Mouse (Mus musculus): ENCODE results near the gene 5830473C10Rik. TPM values are rescaled to one million over a fixed set of nuclear protein-coding genes. Genes with fewer than 3 reads are reported as not detected.

5830473C10Rik gene
- polyA plus RNA-seq, 1 experiment from 2014 or later, result 0.10 TPM

- H3K4me1 ChIP-seq (replicated peaks; ENCODE audit: control insufficient read depth, insufficient read depth, low read length), result no peaks in the 10 kb centered on the region
- H3K4me3 ChIP-seq (ENCODE audit: low read length), result no peak overlapping the region
- H3K9me3 ChIP-seq (ENCODE audit: control insufficient read depth, low read length), result no peaks in the 10 kb centered on the region
- no peaks in the 10 kb centered on the region for H3K36me3 ChIP-seq (ENCODE audit: control insufficient read depth, insufficient read depth, low read length)
- H3K4me2 ChIP-seq (ENCODE audit: low read depth, low read length), result no peak overlapping the region
- ATAC-seq (ENCODE audit: low read depth), result no peak
- WGBS, result 57% methylated on average over 1 of the region's 1 CpGs
- no peak overlapping the region for H3K9ac ChIP-seq (ENCODE audit: low read length)
- no peaks in the 10 kb centered on the region for H3K27me3 ChIP-seq (ENCODE audit: control insufficient read depth, insufficient read depth, low read depth, low read length)
- H3K27ac ChIP-seq (ENCODE audit: low read length), result no peak overlapping the region
These were observed 67.6 kb downstream of the 5830473C10Rik start for GRCm38 (mm10) chr5:90628530-90628929.

DNA sequence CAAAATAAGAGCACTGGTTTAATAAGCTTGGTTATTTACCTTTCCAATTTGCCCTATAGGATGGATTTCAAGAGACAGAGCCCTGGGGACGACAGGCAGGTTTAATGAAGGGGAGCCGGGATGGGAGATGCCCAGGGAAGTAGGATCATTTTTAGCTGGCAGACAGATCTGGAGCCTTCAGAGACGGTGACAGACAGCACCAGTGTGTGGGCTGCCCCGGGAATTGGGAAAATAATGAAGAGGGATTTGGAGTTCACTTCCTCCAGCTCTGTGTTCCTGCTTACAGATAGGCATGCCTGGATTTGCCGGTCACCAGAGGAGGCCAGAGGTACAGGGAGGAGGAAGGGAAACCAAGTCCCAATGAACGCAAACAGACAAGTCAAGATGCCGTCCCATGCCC lies 74.0 kb downstream of the 5830473C10Rik start:
- Histone ChIP-seq H3K9me3 (ENCODE audit: control insufficient read depth, low read length) (no peaks in the 10 kb centered on the region), H3K4me1 (replicated peaks; ENCODE audit: control insufficient read depth, insufficient read depth, low read length) (no peaks in the 10 kb centered on the region), H3K9ac (ENCODE audit: low read length) (no peak overlapping the region), H3K36me3 (ENCODE audit: control insufficient read depth, insufficient read depth, low read length) (no peaks in the 10 kb centered on the region), H3K4me2 (ENCODE audit: low read depth, low read length) (no peak overlapping the region), H3K27me3 (ENCODE audit: control insufficient read depth, insufficient read depth, low read depth, low read length) (no peaks in the 10 kb centered on the region), H3K4me3 (ENCODE audit: low read length) (no peak overlapping the region), H3K27ac (ENCODE audit: low read length) (no peak overlapping the region)
- no peak for ATAC-seq (ENCODE audit: low read depth)
- WGBS, result 75% methylated on average over 7 of the region's 7 CpGs

DNA sequence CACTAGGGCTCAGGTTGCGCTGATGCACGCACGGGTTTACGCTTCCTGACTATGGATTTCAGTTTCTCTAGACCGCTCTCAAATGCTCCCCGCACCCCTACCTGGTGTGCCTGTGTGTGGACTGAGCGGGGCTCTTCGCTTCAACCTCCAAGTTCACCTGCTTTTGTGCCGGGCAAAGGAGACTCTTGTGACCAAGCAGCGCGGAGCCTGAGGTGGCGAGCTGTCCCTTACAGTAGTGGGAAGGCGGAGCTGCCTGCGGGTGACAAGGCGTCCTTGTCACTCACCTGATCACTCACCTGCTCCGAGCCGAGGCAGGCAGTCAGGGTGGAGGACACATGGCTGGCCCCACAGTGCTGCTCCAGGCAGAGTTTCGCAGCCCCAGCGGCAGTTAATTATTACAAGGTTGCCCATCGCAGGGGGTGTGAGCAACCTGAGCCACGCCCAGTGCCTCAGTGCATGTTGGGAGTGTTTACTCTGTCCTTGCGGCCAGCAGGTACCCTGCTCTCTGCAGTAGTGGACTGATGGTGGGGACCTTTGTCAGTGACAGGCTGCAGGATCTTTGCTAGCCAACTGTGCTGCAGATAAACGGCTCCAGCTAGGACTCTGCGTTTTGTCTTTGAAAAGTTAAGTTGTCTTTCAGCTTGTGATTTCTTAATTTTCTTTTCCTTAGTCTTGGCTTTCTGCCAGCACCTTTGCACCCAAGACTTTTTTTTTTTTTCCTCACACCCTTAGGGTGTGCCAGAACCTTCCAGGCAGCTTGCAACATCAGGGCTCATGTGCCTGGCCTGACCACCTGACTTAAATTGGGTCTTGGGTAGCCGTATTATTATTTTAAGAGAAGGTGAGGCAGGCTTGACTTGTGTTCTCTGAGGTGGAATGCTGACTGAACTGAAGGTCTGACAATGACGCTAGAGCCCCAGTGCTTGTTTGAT lies 79.6 kb downstream of the 5830473C10Rik start, which contains the start of gene Rassf6:
Gene Rassf6 (minus strand): TSS at position 372 of the 932 bp plus-strand sequence.
- H3K4me2 ChIP-seq (ENCODE audit: low read depth, low read length), result peak within 1 kb of the TSS; percentile 56
- peak within 1 kb of the TSS; percentile 64 for H3K27ac ChIP-seq (ENCODE audit: low read length)
- peak within 1 kb of the TSS; percentile 46 for H3K4me3 ChIP-seq (ENCODE audit: low read length)
- peak within 1 kb of the TSS; percentile 58 for H3K9ac ChIP-seq (ENCODE audit: low read length)
- H3K9me3 ChIP-seq (ENCODE audit: control insufficient read depth, low read length), result no peaks in the 10 kb centered on the region
- peaks cover 9% of the 10 kb centered on the region for H3K4me1 ChIP-seq (replicated peaks; ENCODE audit: control insufficient read depth, insufficient read depth, low read length)
- no peaks in the 10 kb centered on the region for H3K36me3 ChIP-seq (ENCODE audit: control insufficient read depth, insufficient read depth, low read length)
- ATAC-seq (ENCODE audit: low read depth), result peak; percentile 94
- H3K27me3 ChIP-seq (ENCODE audit: control insufficient read depth, insufficient read depth, low read depth, low read length), result no peaks in the 10 kb centered on the region
- 8% methylated on average over 26 of the region's 26 CpGs for WGBS

DNA sequence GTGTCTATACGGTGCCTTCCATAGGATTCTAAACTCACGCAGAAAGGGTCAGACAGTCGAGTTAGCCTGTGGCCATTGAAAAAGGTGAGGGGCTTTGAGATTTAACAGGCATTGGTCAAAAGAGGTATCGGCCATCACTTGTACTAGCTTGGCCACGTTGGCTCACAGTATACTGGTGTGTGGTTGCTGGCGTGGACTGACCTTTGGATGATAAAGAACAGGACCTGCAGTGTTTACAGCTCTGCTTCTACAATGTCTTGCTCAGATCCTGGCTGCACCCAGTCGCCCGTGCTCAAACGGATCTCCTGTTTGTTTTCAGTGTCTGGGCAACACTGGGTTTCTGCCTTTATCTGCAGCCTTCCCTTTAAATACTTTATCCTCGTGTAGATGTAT lies 80.3 kb downstream of the 5830473C10Rik start:
- H3K36me3 ChIP-seq (ENCODE audit: control insufficient read depth, insufficient read depth, low read length), result no peaks in the 10 kb centered on the region
- no peaks in the 10 kb centered on the region for H3K9me3 ChIP-seq (ENCODE audit: control insufficient read depth, low read length)
- H3K4me3 ChIP-seq (ENCODE audit: low read length), result no peak overlapping the region; the same call in 1 of the 2 replicates
- WGBS, result 31% methylated on average over 10 of the region's 10 CpGs
- peaks cover 9% of the 10 kb centered on the region for H3K4me1 ChIP-seq (replicated peaks; ENCODE audit: control insufficient read depth, insufficient read depth, low read length)
- no peak overlapping the region for H3K9ac ChIP-seq (ENCODE audit: low read length)
- H3K27me3 ChIP-seq (ENCODE audit: control insufficient read depth, insufficient read depth, low read depth, low read length), result no peaks in the 10 kb centered on the region
- H3K4me2 ChIP-seq (ENCODE audit: low read depth, low read length), result 0 out of 2 replicates have a peak overlapping the region, but pooled peaks have one; percentile 14
- ATAC-seq (ENCODE audit: low read depth), result no peak
- no peak overlapping the region for H3K27ac ChIP-seq (ENCODE audit: low read length)

DNA sequence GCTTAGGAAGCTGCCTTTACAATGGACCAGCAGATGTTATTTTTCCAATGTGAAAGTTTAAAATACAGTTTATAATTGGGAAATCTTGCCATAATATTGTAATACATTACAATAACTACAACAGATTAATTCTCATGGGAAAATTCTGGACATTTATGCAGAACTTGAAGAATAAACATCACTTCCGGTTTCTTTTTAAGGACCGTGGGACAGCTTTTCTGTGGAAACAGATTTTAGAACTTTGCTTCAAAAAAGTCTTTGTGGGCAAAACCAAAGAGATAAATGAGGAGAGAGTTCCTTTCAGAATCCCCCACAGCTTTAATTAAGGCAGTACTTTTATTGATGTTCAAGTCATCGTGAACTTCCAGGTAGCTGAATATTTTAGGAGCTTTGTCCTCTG lies 84.7 kb downstream of the 5830473C10Rik start:
- WGBS, result 49% methylated on average over 3 of the region's 3 CpGs
- Histone ChIP-seq H3K27ac (ENCODE audit: low read length) (no peak overlapping the region), H3K27me3 (ENCODE audit: control insufficient read depth, insufficient read depth, low read depth, low read length) (no peaks in the 10 kb centered on the region)

GRCm38 (mm10) chr5:90646398-90646797 lies 85.5 kb downstream of the 5830473C10Rik start:
- H3K4me1 ChIP-seq (replicated peaks; ENCODE audit: control insufficient read depth, insufficient read depth, low read length), result peaks cover under 1% of the 10 kb centered on the region
- ATAC-seq (ENCODE audit: low read depth), result no peak
- H3K27me3 ChIP-seq (ENCODE audit: control insufficient read depth, insufficient read depth, low read depth, low read length), result no peaks in the 10 kb centered on the region
- H3K9ac ChIP-seq (ENCODE audit: low read length), result no peak overlapping the region
- no peak overlapping the region for H3K4me2 ChIP-seq (ENCODE audit: low read depth, low read length)
- 85% methylated on average over 5 of the region's 5 CpGs for WGBS
- no peak overlapping the region for H3K27ac ChIP-seq (ENCODE audit: low read length)
- H3K9me3 ChIP-seq (ENCODE audit: control insufficient read depth, low read length), result no peaks in the 10 kb centered on the region
- H3K4me3 ChIP-seq (ENCODE audit: low read length), result no peak overlapping the region
- no peaks in the 10 kb centered on the region for H3K36me3 ChIP-seq (ENCODE audit: control insufficient read depth, insufficient read depth, low read length)

More for the DNA sequence above, 84.7 kb downstream of the 5830473C10Rik start:
- Histone ChIP-seq H3K4me1 (replicated peaks; ENCODE audit: control insufficient read depth, insufficient read depth, low read length) (peaks cover 8% of the 10 kb centered on the region), H3K9ac (ENCODE audit: low read length) (no peak overlapping the region), H3K4me2 (ENCODE audit: low read depth, low read length) (no peak overlapping the region), H3K9me3 (ENCODE audit: control insufficient read depth, low read length) (no peaks in the 10 kb centered on the region), H3K4me3 (ENCODE audit: low read length) (no peak overlapping the region), H3K36me3 (ENCODE audit: control insufficient read depth, insufficient read depth, low read length) (no peaks in the 10 kb centered on the region)
- no peak for ATAC-seq (ENCODE audit: low read depth)

Other genes with a start within 250 kb of the 5830473C10Rik start
- 18.7 and 19.8 TPM in 2 replicates for gene Ankrd17, start 194.5 kb upstream of the 5830473C10Rik start, polyA plus RNA-seq (2015; fragmentation: Nextera tagmentation; extraction: Ambion mirVana)
- gene Gm9958, start 193.9 kb upstream of the 5830473C10Rik start, polyA plus RNA-seq (2015; fragmentation: Nextera tagmentation; extraction: Ambion mirVana), result 6.7 and 7.5 TPM in 2 replicates
- 12.1 and 106 TPM in 2 replicates for gene Alb, start 100.2 kb upstream of the 5830473C10Rik start, polyA plus RNA-seq (2015; fragmentation: Nextera tagmentation; extraction: Ambion mirVana)
- 22.1 and 189 TPM in 2 replicates for gene Afp, start 70.4 kb upstream of the 5830473C10Rik start, polyA plus RNA-seq (2015; fragmentation: Nextera tagmentation; extraction: Ambion mirVana)
- 0.63 TPM in 1 of 2 replicates, not detected in the other for gene Afm, start 42.2 kb upstream of the 5830473C10Rik start, polyA plus RNA-seq (2015; fragmentation: Nextera tagmentation; extraction: Ambion mirVana)
- 4.0 and 4.1 TPM in 2 replicates for gene Rassf6, start 79.5 kb downstream of the 5830473C10Rik start, polyA plus RNA-seq (2015; fragmentation: Nextera tagmentation; extraction: Ambion mirVana)
- not detected in 2 replicates for gene Cxcl5, start 198.3 kb downstream of the 5830473C10Rik start, polyA plus RNA-seq (2015; fragmentation: Nextera tagmentation; extraction: Ambion mirVana)
- 6.0 and 6.5 TPM in 2 replicates for gene Ppbp, start 207.4 kb downstream of the 5830473C10Rik start, polyA plus RNA-seq (2015; fragmentation: Nextera tagmentation; extraction: Ambion mirVana)
- 72.7 and 86.3 TPM in 2 replicates for gene Pf4, start 211.3 kb downstream of the 5830473C10Rik start, polyA plus RNA-seq (2015; fragmentation: Nextera tagmentation; extraction: Ambion mirVana)
- not detected in 2 replicates for gene Cxcl3, start 225.0 kb downstream of the 5830473C10Rik start, polyA plus RNA-seq (2015; fragmentation: Nextera tagmentation; extraction: Ambion mirVana)
- 25.4 and 40.0 TPM in 2 replicates for gene Cxcl15, start 233.4 kb downstream of the 5830473C10Rik start, polyA plus RNA-seq (2015; fragmentation: Nextera tagmentation; extraction: Ambion mirVana)

Measured in lung, embryonic 16.5 days (tissue).